Mouse (Mus musculus) bone marrow, adult 2 months (tissue): ENCODE measurements at regions not wholly inside any gene's neighbourhood (a gene's known extent, or its start where the extent isn't known, plus 50 kb on each side); places are given as distances from the start of the nearest gene placed in this dataset.

ENCODE experiments used
- CTCF ChIP-seq: fragments of 200-500 bp; IDR thresholded peaks from 2 replicates; pipeline ENCODE4 v1.5.1; 2011; ENCODE audit warnings: low read length, control low read depth; ENCODE audit not compliant: control insufficient read depth, insufficient read depth
- POLR2A ChIP-seq: fragments of 200-500 bp; IDR thresholded peaks from 2 replicates; pipeline ENCODE4 v1.6.1; 2011; ENCODE audit warnings: low read depth, mild to moderate bottlenecking, control low read depth, low read length, borderline replicate concordance; ENCODE audit not compliant: control insufficient read depth

DNA sequence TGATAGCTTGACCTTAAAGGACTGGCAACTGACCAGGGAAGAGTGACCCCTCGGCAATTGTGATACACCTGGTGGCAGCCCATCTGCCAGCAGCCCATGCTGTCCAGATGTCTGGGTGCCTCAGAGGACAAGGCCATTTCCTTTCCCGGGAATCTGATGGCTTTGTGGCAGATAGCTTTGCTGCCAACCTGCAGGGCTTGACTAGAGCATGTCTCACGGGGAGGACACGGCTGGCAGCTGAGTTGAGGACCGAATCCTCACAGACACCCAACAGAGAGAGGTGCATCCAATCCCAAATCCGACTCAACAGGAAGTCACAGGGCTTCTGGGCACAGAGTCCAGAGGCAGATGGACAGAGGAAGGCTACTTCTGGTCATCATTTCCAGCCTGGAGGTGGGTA, 192.2 kb upstream of the Trpc7 start:
- TF ChIP-seq CTCF (no peak), POLR2A (no peak)
